Mouse (Mus musculus): ENCODE results near the gene Parp16. TPM values are rescaled to one million over a fixed set of nuclear protein-coding genes. Genes with fewer than 3 reads are reported as not detected.

The Parp16 gene
- total RNA-seq, 1 experiment = 4.9 TPM

GRCm38 (mm10) chr9:65214425-65214777 lies 19.2 kb downstream of the Parp16 start:
- H3K9me3 ChIP-seq (ENCODE audit: control insufficient read depth, insufficient read depth, low read depth, low read length) = no peaks in the 10 kb centered on the region
- TF ChIP-seq CHD2 (IDR thresholded peaks at IDR 0.05; ENCODE audit: low read depth, low read length) = no peak
- TF ChIP-seq MAFK (IDR thresholded peaks at IDR 0.05; ENCODE audit: insufficient read depth, low read depth, low read length) = peak; percentile 96
- TF ChIP-seq ZNF384 (IDR thresholded peaks at IDR 0.05; ENCODE audit: low read depth, low read length) = no peak
- 0 out of 2 replicates have a peak, but pooled peaks have one; percentile 29 for TF ChIP-seq HCFC1 (IDR thresholded peaks at IDR 0.05; ENCODE audit: borderline replicate concordance, insufficient read depth, low read length)
- no peak for TF ChIP-seq ZC3H11A (IDR thresholded peaks at IDR 0.05; ENCODE audit: borderline replicate concordance, low read depth, low read length)
- DNase-seq (ENCODE audit: low read depth, low spot score) = peak; percentile 72
- H3K9ac ChIP-seq (ENCODE audit: insufficient read depth, low read depth, low read length, poor library complexity, severe bottlenecking) = peak overlapping the region; percentile 78
- H3K4me1 ChIP-seq (ENCODE audit: control insufficient read depth in 2 of 2, insufficient read depth in 2 of 2, low read length in 2 of 2, poor library complexity in 1 of 2) = peaks cover 4 to 7% of the 10 kb centered on the region in 2 experiments; a peak in 3 of 4 replicates
- H3K36me3 ChIP-seq (ENCODE audit: control insufficient read depth, insufficient read depth, low read length, poor library complexity, severe bottlenecking) = no peaks in the 10 kb centered on the region
- in situ Hi-C loops (cut with MboI; ENCODE audit: low sequenced_read_pairs in 2 of 2, unreplicated experiment in 2 of 2) = no loop called here
- peak overlapping the region; percentile 91 for H3K27ac ChIP-seq (ENCODE audit: insufficient read depth, low read depth, low read length, poor library complexity, severe bottlenecking)
- H3K4me3 ChIP-seq (ENCODE audit: insufficient read depth in 1 of 2, low read depth in 1 of 2, low read length in 2 of 2, poor library complexity in 1 of 2, severe bottlenecking in 1 of 2) = peak overlapping the region; percentile 80

DNA sequence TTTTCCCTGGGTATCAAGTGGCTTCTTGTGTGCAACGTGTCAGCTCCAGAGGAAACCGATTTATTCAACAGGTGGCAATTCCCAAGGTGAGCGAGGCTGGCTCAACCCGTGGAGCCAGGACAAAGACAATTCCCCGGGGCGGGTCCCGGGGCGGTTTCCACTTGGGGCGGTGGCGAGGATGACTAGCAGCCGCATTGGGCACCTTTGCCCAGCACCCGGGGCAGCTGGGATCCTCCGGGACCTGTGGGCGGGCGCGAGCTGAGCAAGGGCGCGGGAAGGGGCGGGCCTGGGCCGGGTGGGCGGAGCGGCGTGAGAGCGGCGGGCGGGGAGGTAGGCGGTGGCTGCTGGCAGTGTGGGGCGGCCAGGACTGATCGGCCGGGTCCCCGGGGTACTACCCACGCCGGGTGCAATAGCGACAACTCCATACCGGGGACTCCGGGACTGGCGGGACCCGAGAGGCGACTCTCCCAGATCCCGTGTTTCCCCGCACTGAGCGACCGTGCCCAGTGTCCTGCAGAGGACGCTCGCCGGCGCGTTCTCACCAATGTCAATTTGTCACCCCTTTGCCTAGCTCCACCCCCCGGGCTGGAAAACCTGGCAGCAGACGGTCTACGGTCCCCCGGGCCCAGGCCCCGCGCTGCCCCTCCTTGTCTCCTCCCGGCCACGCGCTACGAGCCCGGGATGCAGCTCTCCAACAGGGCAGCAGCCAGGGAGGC lies 19.8 kb downstream of the Parp16 start:
- Histone ChIP-seq H3K27ac (ENCODE audit: insufficient read depth, low read depth, low read length, poor library complexity, severe bottlenecking) (peak overlapping the region; percentile 91), H3K4me3 (ENCODE audit: insufficient read depth in 1 of 2, low read depth in 1 of 2, low read length in 2 of 2, poor library complexity in 1 of 2, severe bottlenecking in 1 of 2) (peak overlapping the region; percentile 80), H3K4me1 (ENCODE audit: control insufficient read depth in 2 of 2, insufficient read depth in 2 of 2, low read length in 2 of 2, poor library complexity in 1 of 2) (peaks cover 3 to 7% of the 10 kb centered on the region in 2 experiments; a peak in 3 of 4 replicates), H3K36me3 (ENCODE audit: control insufficient read depth, insufficient read depth, low read length, poor library complexity, severe bottlenecking) (no peaks in the 10 kb centered on the region), H3K9me3 (ENCODE audit: control insufficient read depth, insufficient read depth, low read depth, low read length) (no peaks in the 10 kb centered on the region), H3K9ac (ENCODE audit: insufficient read depth, low read depth, low read length, poor library complexity, severe bottlenecking) (peak overlapping the region; percentile 78)
- TF ChIP-seq ZC3H11A (IDR thresholded peaks at IDR 0.05; ENCODE audit: borderline replicate concordance, low read depth, low read length) (no peak), ZNF384 (IDR thresholded peaks at IDR 0.05; ENCODE audit: low read depth, low read length) (no peak), CHD2 (IDR thresholded peaks at IDR 0.05; ENCODE audit: low read depth, low read length) (no peak; the same call in 1 of the 2 replicates), MAFK (IDR thresholded peaks at IDR 0.05; ENCODE audit: insufficient read depth, low read depth, low read length) (no peak), HCFC1 (IDR thresholded peaks at IDR 0.05; ENCODE audit: borderline replicate concordance, insufficient read depth, low read length) (no peak)
- in situ Hi-C loops (cut with MboI; ENCODE audit: low sequenced_read_pairs in 2 of 2, unreplicated experiment in 2 of 2) = no loop called here
- DNase-seq (ENCODE audit: low read depth, low spot score) = peak; percentile 80

DNA sequence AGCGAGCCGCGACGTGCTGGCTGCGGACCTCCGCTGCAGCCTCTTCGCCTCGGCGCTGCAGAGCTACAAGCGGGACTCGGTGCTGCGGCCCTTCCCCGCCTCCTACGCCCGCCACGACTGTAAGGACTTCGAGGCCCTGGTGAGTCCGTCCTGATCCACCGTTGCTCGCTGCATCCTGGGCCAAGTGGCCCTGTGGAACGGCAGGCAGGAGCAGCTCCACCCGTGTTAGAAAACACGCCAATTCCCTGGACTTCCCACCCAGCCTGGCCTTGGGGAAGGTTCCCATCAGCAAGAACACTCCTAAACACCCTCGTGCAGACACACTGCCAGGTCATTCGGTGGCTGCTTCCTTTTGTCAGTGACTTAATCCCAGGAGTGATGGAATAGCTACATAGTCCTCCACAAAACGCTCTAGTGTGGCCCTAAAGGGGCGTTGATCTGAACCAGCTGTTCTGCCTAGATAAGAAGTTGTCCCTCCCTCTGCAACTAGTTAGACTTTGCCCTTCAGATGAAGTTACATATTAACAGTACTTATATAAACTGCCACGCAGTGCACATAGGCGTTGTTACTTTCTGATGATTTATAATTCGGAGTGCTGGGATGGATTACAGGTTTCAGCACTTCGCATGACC lies 20.5 kb downstream of the Parp16 start:
- in situ Hi-C loops (cut with MboI; ENCODE audit: low sequenced_read_pairs in 2 of 2, unreplicated experiment in 2 of 2) = no loop called here
- no peak for DNase-seq (ENCODE audit: low read depth, low spot score)
- no peak for TF ChIP-seq CHD2 (IDR thresholded peaks at IDR 0.05; ENCODE audit: low read depth, low read length)
- TF ChIP-seq HCFC1 (IDR thresholded peaks at IDR 0.05; ENCODE audit: borderline replicate concordance, insufficient read depth, low read length) = no peak
- no peak for TF ChIP-seq MAFK (IDR thresholded peaks at IDR 0.05; ENCODE audit: insufficient read depth, low read depth, low read length)
- no peak for TF ChIP-seq ZNF384 (IDR thresholded peaks at IDR 0.05; ENCODE audit: low read depth, low read length)
- no peak for TF ChIP-seq ZC3H11A (IDR thresholded peaks at IDR 0.05; ENCODE audit: borderline replicate concordance, low read depth, low read length)
- Histone ChIP-seq H3K9me3 (ENCODE audit: control insufficient read depth, insufficient read depth, low read depth, low read length) (no peaks in the 10 kb centered on the region), H3K9ac (ENCODE audit: insufficient read depth, low read depth, low read length, poor library complexity, severe bottlenecking) (peak overlapping the region; percentile 78), H3K4me1 (ENCODE audit: control insufficient read depth in 2 of 2, insufficient read depth in 2 of 2, low read length in 2 of 2, poor library complexity in 1 of 2) (peaks cover 2 to 4% of the 10 kb centered on the region in 2 experiments; a peak in 3 of 4 replicates), H3K36me3 (ENCODE audit: control insufficient read depth, insufficient read depth, low read length, poor library complexity, severe bottlenecking) (no peaks in the 10 kb centered on the region), H3K4me3 (ENCODE audit: insufficient read depth in 1 of 2, low read depth in 1 of 2, low read length in 2 of 2, poor library complexity in 1 of 2, severe bottlenecking in 1 of 2) (peak overlapping the region; percentile 80), H3K27ac (ENCODE audit: insufficient read depth, low read depth, low read length, poor library complexity, severe bottlenecking) (no peak overlapping the region)

DNA sequence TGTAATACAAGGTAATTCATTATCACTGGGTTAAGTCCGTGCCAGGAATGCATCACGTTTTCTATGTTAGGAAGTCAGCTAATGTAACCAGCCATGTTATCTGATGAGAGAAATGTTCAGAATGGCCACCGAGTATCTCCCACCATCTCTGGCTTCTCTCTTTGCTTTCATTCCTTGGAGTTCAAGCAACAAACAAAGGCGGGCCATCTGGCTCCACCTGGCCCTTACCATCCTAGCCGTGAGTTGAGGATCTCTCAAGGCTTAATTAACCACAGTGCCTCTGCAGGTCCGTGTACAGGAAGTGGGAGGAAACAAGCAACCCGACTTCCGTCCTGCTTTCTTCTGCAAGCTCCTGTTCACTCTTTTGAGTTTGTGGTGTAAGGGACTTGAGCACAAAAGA lies 21.8 kb downstream of the Parp16 start:
- Histone ChIP-seq H3K4me3 (ENCODE audit: insufficient read depth in 1 of 2, low read depth in 1 of 2, low read length in 2 of 2, poor library complexity in 1 of 2, severe bottlenecking in 1 of 2) (peak overlapping the region in 1 of 2 experiments; percentile 20; a peak in 1 of 4 replicates), H3K27ac (ENCODE audit: insufficient read depth, low read depth, low read length, poor library complexity, severe bottlenecking) (no peak overlapping the region)
- no peak for DNase-seq (ENCODE audit: low read depth, low spot score)

More for the DNA sequence above, 21.8 kb downstream of the Parp16 start:
- Histone ChIP-seq H3K9me3 (ENCODE audit: control insufficient read depth, insufficient read depth, low read depth, low read length) (no peaks in the 10 kb centered on the region), H3K9ac (ENCODE audit: insufficient read depth, low read depth, low read length, poor library complexity, severe bottlenecking) (peak overlapping the region; percentile 26; the same call in 1 of the 2 replicates), H3K4me1 (ENCODE audit: control insufficient read depth in 2 of 2, insufficient read depth in 2 of 2, low read length in 2 of 2, poor library complexity in 1 of 2) (peaks cover 3 to 4% of the 10 kb centered on the region in 2 experiments; a peak in 3 of 4 replicates), H3K36me3 (ENCODE audit: control insufficient read depth, insufficient read depth, low read length, poor library complexity, severe bottlenecking) (no peaks in the 10 kb centered on the region)
- TF ChIP-seq MAFK (IDR thresholded peaks at IDR 0.05; ENCODE audit: insufficient read depth, low read depth, low read length) (no peak), CHD2 (IDR thresholded peaks at IDR 0.05; ENCODE audit: low read depth, low read length) (no peak), HCFC1 (IDR thresholded peaks at IDR 0.05; ENCODE audit: borderline replicate concordance, insufficient read depth, low read length) (no peak), ZNF384 (IDR thresholded peaks at IDR 0.05; ENCODE audit: low read depth, low read length) (no peak), ZC3H11A (IDR thresholded peaks at IDR 0.05; ENCODE audit: borderline replicate concordance, low read depth, low read length) (no peak)
- in situ Hi-C loops (cut with MboI; ENCODE audit: low sequenced_read_pairs in 2 of 2, unreplicated experiment in 2 of 2) = no loop called here
